30 mouse cellular contexts compared by ENCODE assay signal in genomic region chr12:8355011-8355410, GRCm38 (mm10). TPM values are rescaled to one million over a fixed set of nuclear protein-coding genes. Genes with fewer than 3 reads are reported as not detected.
DNase-seq lines count a peak whose midpoint lies in the region; ATAC-seq and TF ChIP-seq lines count a peak whose summit lies in the region.
"Had no signal": no experiment of that assay in that cellular context is flagged by ENCODE, and none has a peak within 500 bp of the region (broad histone marks: within the 10 kb centered on the region; RNA-seq: fewer than 3 reads in every experiment).

No protein-coding gene starts in this region.

- no peak overlapping the region for H3K27ac ChIP-seq in hindbrain, postnatal 0 days
- no peak overlapping the region for H3K27ac ChIP-seq in hindbrain, embryonic 13.5 days
- H3K27ac ChIP-seq in liver, postnatal 0 days (ENCODE audit: low read depth) = no peak overlapping the region
- no peak overlapping the region for H3K27ac ChIP-seq in liver, embryonic 12.5 days
- H3K27ac ChIP-seq: embryonic facial prominence, embryonic 12.5 days; forebrain, embryonic 13.5 days; hindbrain, embryonic 10.5 days; limb, embryonic 12.5 days; liver, embryonic 13.5 days; neural tube, embryonic 13.5 days had no signal

- H3K4me1 ChIP-seq in hindbrain, postnatal 0 days (ENCODE audit: insufficient read depth, low read length) = 0 out of 2 replicates have a peak, but pooled peaks cover 3% of the 10 kb centered on the region
- H3K4me1 ChIP-seq in hindbrain, embryonic 13.5 days (replicated peaks) = peaks cover 7% of the 10 kb centered on the region
- H3K4me1 ChIP-seq in liver, postnatal 0 days (ENCODE audit: insufficient read depth) = peaks cover 15% of the 10 kb centered on the region
- peaks cover 9% of the 10 kb centered on the region; the same call in 1 of the 2 replicates for H3K4me1 ChIP-seq in liver, embryonic 12.5 days
- H3K4me1 ChIP-seq in E14TG2a.4 (replicated peaks; ENCODE audit: low read depth, low read length) = peaks cover 5% of the 10 kb centered on the region
- H3K4me1 ChIP-seq: forebrain, embryonic 13.5 days had no signal

- no peaks in the 10 kb centered on the region for H3K27me3 ChIP-seq in hindbrain, postnatal 0 days (ENCODE audit: insufficient read depth, low read length)
- 0 out of 2 replicates have a peak, but pooled peaks cover 3% of the 10 kb centered on the region for H3K27me3 ChIP-seq in hindbrain, embryonic 13.5 days
- no peaks in the 10 kb centered on the region for H3K27me3 ChIP-seq in liver, postnatal 0 days (ENCODE audit: insufficient read depth, low read length)
- H3K27me3 ChIP-seq in liver, embryonic 12.5 days (replicated peaks) = no peaks in the 10 kb centered on the region
- no peaks in the 10 kb centered on the region for H3K27me3 ChIP-seq in E14TG2a.4 (ENCODE audit: insufficient read depth, low read length)
- H3K27me3 ChIP-seq: embryonic facial prominence, embryonic 12.5 days; forebrain, embryonic 13.5 days; heart, embryonic 12.5 days; limb, embryonic 12.5 days; liver, embryonic 13.5 days; neural tube, embryonic 13.5 days had no signal

- DNase-seq in hindbrain, postnatal 0 days (ENCODE audit: low spot score) = no peak
- DNase-seq in liver, postnatal 0 days = no peak
- peak; percentile 26 for DNase-seq in A20 (ENCODE audit: low read depth, low spot score)
- no peak for DNase-seq in testis, postnatal 14 days (ENCODE audit: low spot score)
- DNase-seq: adrenal gland, postnatal 14 days; cerebellum, adult 2 months; cerebellum, postnatal 25 days; heart, postnatal 10 days; kidney, adult 18-20 months; liver, embryonic 13.5 days; lung, postnatal 36 days; midbrain, embryonic 14.5 days; right cerebral cortex, postnatal 4 days; thymus, adult 18-20 months had no signal

- 93% methylated on average over 4 of the region's 4 CpGs for WGBS in hindbrain, postnatal 0 days
- 97% methylated on average over 4 of the region's 4 CpGs for WGBS in hindbrain, embryonic 13.5 days
- 86% methylated on average over 4 of the region's 4 CpGs for WGBS in liver, postnatal 0 days (ENCODE audit: insufficient replicate concordance)
- 86% methylated on average over 4 of the region's 4 CpGs for WGBS in liver, embryonic 12.5 days (ENCODE audit: insufficient replicate concordance)

- H3K36me3 ChIP-seq in hindbrain, postnatal 0 days (ENCODE audit: insufficient read depth, low read length) = no peaks in the 10 kb centered on the region
- H3K36me3 ChIP-seq in hindbrain, embryonic 13.5 days = no peaks in the 10 kb centered on the region
- no peaks in the 10 kb centered on the region for H3K36me3 ChIP-seq in liver, postnatal 0 days (replicated peaks; ENCODE audit: insufficient read depth, low read length)
- no peaks in the 10 kb centered on the region for H3K36me3 ChIP-seq in liver, embryonic 12.5 days
- no peaks in the 10 kb centered on the region for H3K36me3 ChIP-seq in E14TG2a.4 (ENCODE audit: insufficient read depth, low read length)
- H3K36me3 ChIP-seq: embryonic facial prominence, embryonic 12.5 days; heart, embryonic 12.5 days; hindbrain, embryonic 10.5 days; limb, embryonic 12.5 days; liver, embryonic 13.5 days; neural tube, embryonic 13.5 days had no signal

- no peaks in the 10 kb centered on the region for H3K9me3 ChIP-seq in hindbrain, postnatal 0 days (ENCODE audit: low read length)
- H3K9me3 ChIP-seq in hindbrain, embryonic 13.5 days = peaks cover 9% of the 10 kb centered on the region; the same call in 1 of the 2 replicates
- no peaks in the 10 kb centered on the region for H3K9me3 ChIP-seq in liver, postnatal 0 days (ENCODE audit: low read length)
- 0 out of 2 replicates have a peak, but pooled peaks cover 3% of the 10 kb centered on the region for H3K9me3 ChIP-seq in liver, embryonic 12.5 days (replicated peaks)
- H3K9me3 ChIP-seq in E14TG2a.4 (ENCODE audit: low read length) = 0 out of 2 replicates have a peak, but pooled peaks cover 5% of the 10 kb centered on the region
- H3K9me3 ChIP-seq: embryonic facial prominence, embryonic 12.5 days; forebrain, embryonic 13.5 days; heart, embryonic 12.5 days; liver, embryonic 13.5 days; neural tube, embryonic 13.5 days had no signal

- H3K4me3 ChIP-seq in hindbrain, postnatal 0 days (ENCODE audit: low read length) = no peak overlapping the region
- H3K4me3 ChIP-seq in hindbrain, embryonic 13.5 days = no peak overlapping the region
- no peak overlapping the region for H3K4me3 ChIP-seq in liver, postnatal 0 days (ENCODE audit: low read depth, low read length)
- H3K4me3 ChIP-seq in liver, embryonic 12.5 days = no peak overlapping the region
- H3K4me3 ChIP-seq in E14TG2a.4 (replicated peaks; ENCODE audit: low read length) = no peak overlapping the region
- H3K4me3 ChIP-seq: embryonic facial prominence, embryonic 12.5 days; forebrain, embryonic 13.5 days; heart, embryonic 12.5 days; hindbrain, embryonic 10.5 days; limb, embryonic 12.5 days; liver, embryonic 13.5 days; myocyte; neural tube, embryonic 13.5 days had no signal

- TF ChIP-seq CTCF in hindbrain, postnatal 0 days (IDR thresholded peaks at IDR 0.05; ENCODE audit: low read depth) = peak; percentile 9; the same call in 1 of the 2 replicates
- peak; percentile 28; the same call in 1 of the 2 replicates for TF ChIP-seq CTCF in liver, postnatal 0 days (IDR thresholded peaks at IDR 0.05; ENCODE audit: low read depth)
- TF ChIP-seq CTCF in E14TG2a.4 (conservative IDR thresholded peaks at IDR 0.05; ENCODE audit: low read length) = peak; percentile 29

- H3K4me2 ChIP-seq in hindbrain, postnatal 0 days (ENCODE audit: low read depth, low read length) = no peak overlapping the region
- no peak overlapping the region for H3K4me2 ChIP-seq in hindbrain, embryonic 13.5 days
- H3K4me2 ChIP-seq in liver, postnatal 0 days (ENCODE audit: low read depth, low read length) = no peak overlapping the region
- H3K4me2 ChIP-seq in liver, embryonic 12.5 days = no peak overlapping the region
- H3K4me2 ChIP-seq: embryonic facial prominence, embryonic 12.5 days; forebrain, embryonic 13.5 days; heart, embryonic 12.5 days; limb, embryonic 12.5 days; liver, embryonic 13.5 days; neural tube, embryonic 13.5 days had no signal

- no peak overlapping the region for H3K9ac ChIP-seq in hindbrain, postnatal 0 days (replicated peaks; ENCODE audit: low read length)
- H3K9ac ChIP-seq in hindbrain, embryonic 13.5 days = no peak overlapping the region
- H3K9ac ChIP-seq in liver, postnatal 0 days (replicated peaks) = no peak overlapping the region
- no peak overlapping the region for H3K9ac ChIP-seq in liver, embryonic 12.5 days
- H3K9ac ChIP-seq: embryonic facial prominence, embryonic 12.5 days; forebrain, embryonic 13.5 days; heart, embryonic 12.5 days; limb, embryonic 12.5 days; liver, embryonic 13.5 days; neural tube, embryonic 13.5 days had no signal

- no peak for TF ChIP-seq EP300 in liver, postnatal 0 days (IDR thresholded peaks at IDR 0.05; ENCODE audit: low read depth)

- no peak for ATAC-seq in hindbrain, postnatal 0 days
- ATAC-seq in hindbrain, embryonic 13.5 days (ENCODE audit: low FRiP score) = no peak
- no peak for ATAC-seq in liver, postnatal 0 days
- ATAC-seq in liver, embryonic 12.5 days = no peak
- ATAC-seq in megakaryocyte, adult 5-6 weeks (ENCODE audit: poor library complexity, severe bottlenecking) = no peak
- ATAC-seq: forebrain, embryonic 13.5 days had no signal

RNA-seq across cellular contexts. Expression of gene Hs1bp3, which starts 41.8 kb away (rescaled TPM):
- 3.8 and 6.3 TPM in 2 replicates for total RNA-seq in hindbrain, postnatal 0 days (2014; rRNA removed)
- 5.5 and 6.5 TPM in 2 replicates for polyA plus RNA-seq in hindbrain, postnatal 0 days (2015; fragmentation: Nextera tagmentation; extraction: Ambion mirVana)
- 9.5 and 10.1 TPM in 2 replicates for polyA plus RNA-seq in hindbrain, embryonic 13.5 days (2015; fragmentation: Nextera tagmentation; extraction: Ambion mirVana)
- 3.2 and 3.7 TPM in 2 replicates for polyA plus RNA-seq in liver, postnatal 0 days (2015; fragmentation: Nextera tagmentation; extraction: Ambion mirVana)
- polyA plus RNA-seq in liver, embryonic 12.5 days (2016; fragmentation: Nextera tagmentation; extraction: Ambion mirVana) = 5.4 and 6.1 TPM in 2 replicates
- 4.7 and 4.8 TPM in 2 replicates for total RNA-seq in megakaryocyte, adult 5-6 weeks (2015)
- 4.4 and 6.7 TPM in 2 replicates for total RNA-seq in megakaryocyte, adult 5-6 weeks (2017)

RNA-seq across cellular contexts. Expression of gene Gdf7, which starts 53.3 kb away (rescaled TPM):
- total RNA-seq in hindbrain, postnatal 0 days (2014; rRNA removed) = 0.83 and 3.6 TPM in 2 replicates
- 0.36 and 0.54 TPM in 2 replicates for polyA plus RNA-seq in hindbrain, postnatal 0 days (2015; fragmentation: Nextera tagmentation; extraction: Ambion mirVana)
- polyA plus RNA-seq in hindbrain, embryonic 13.5 days (2015; fragmentation: Nextera tagmentation; extraction: Ambion mirVana) = 0.40 and 0.88 TPM in 2 replicates
- polyA plus RNA-seq in liver, postnatal 0 days (2015; fragmentation: Nextera tagmentation; extraction: Ambion mirVana) = not detected in 2 replicates
- polyA plus RNA-seq in liver, embryonic 12.5 days (2016; fragmentation: Nextera tagmentation; extraction: Ambion mirVana) = not detected in 2 replicates
- total RNA-seq in megakaryocyte, adult 5-6 weeks (2015) = not detected in 2 replicates
- not detected in 2 replicates for total RNA-seq in megakaryocyte, adult 5-6 weeks (2017)
- total RNA-seq: adrenal gland, postnatal 14 days; gastrocnemius, adult 8-10 months; granulocyte monocyte progenitor cell, adult 5-6 weeks; layer of hippocampus, postnatal 25 days; megakaryocyte-erythroid progenitor cell, adult 5-6 weeks had no signal
- polyA plus RNA-seq: forebrain, embryonic 13.5 days; liver, embryonic 13.5 days; stomach, embryonic 14.5 days had no signal
